Mouse (Mus musculus): Measurements from ENCODE around the gene Cbx7. TPM values are rescaled to one million over a fixed set of nuclear protein-coding genes. Genes with fewer than 3 reads are reported as not detected.
A peak's percentile ranks its signal among the peaks of the same experiment; 100 is the strongest.

The Cbx7 gene
- polyA plus RNA-seq, 1 experiment from 2014 or later, result 0.97 TPM

- ATAC-seq (ENCODE audit: insufficient number of reproducible peaks, low FRiP score, low TSS enrichment, low read depth) (no peak), DNase-seq (ENCODE audit: low spot score) (no peak)
- H3K4me3 ChIP-seq (ENCODE audit: low read depth, low read length), result no peak overlapping the region
- H3K4me2 ChIP-seq (ENCODE audit: low read depth, severe bottlenecking), result no peak overlapping the region
- H3K4me1 ChIP-seq (ENCODE audit: control insufficient read depth, insufficient read depth, low read length), result no peaks in the 10 kb centered on the region
- H3K36me3 ChIP-seq (ENCODE audit: control insufficient read depth, insufficient read depth, low read length), result no peaks in the 10 kb centered on the region
- H3K9me3 ChIP-seq (ENCODE audit: control insufficient read depth, low read length), result no peaks in the 10 kb centered on the region
- no peaks in the 10 kb centered on the region for H3K27me3 ChIP-seq (ENCODE audit: control insufficient read depth, insufficient read depth, low read length)
- no peak overlapping the region for H3K27ac ChIP-seq (replicated peaks; ENCODE audit: low read depth, low read length)
- H3K9ac ChIP-seq (ENCODE audit: low read length), result no peak overlapping the region
- WGBS, result 61% methylated on average over 9 of the region's 9 CpGs
Measured at GRCm38 (mm10) chr15:79961366-79961921, 9.5 kb downstream of the Cbx7 start.

GRCm38 (mm10) chr15:79958418-79958817, 12.5 kb downstream of the Cbx7 start:
- Histone ChIP-seq H3K27ac (replicated peaks; ENCODE audit: low read depth, low read length) (no peak overlapping the region), H3K9me3 (ENCODE audit: control insufficient read depth, low read length) (no peaks in the 10 kb centered on the region), H3K4me2 (ENCODE audit: low read depth, severe bottlenecking) (no peak overlapping the region), H3K4me1 (ENCODE audit: control insufficient read depth, insufficient read depth, low read length) (no peaks in the 10 kb centered on the region), H3K27me3 (ENCODE audit: control insufficient read depth, insufficient read depth, low read length) (no peaks in the 10 kb centered on the region), H3K9ac (ENCODE audit: low read length) (no peak overlapping the region), H3K4me3 (ENCODE audit: low read depth, low read length) (no peak overlapping the region), H3K36me3 (ENCODE audit: control insufficient read depth, insufficient read depth, low read length) (no peaks in the 10 kb centered on the region)
- DNase-seq (ENCODE audit: low spot score) (no peak), ATAC-seq (ENCODE audit: insufficient number of reproducible peaks, low FRiP score, low TSS enrichment, low read depth) (no peak)
- 61% methylated on average over 3 of the region's 3 CpGs for WGBS

GRCm38 (mm10) chr15:79956559-79956958, 14.4 kb downstream of the Cbx7 start:
- 83% methylated on average over 8 of the region's 8 CpGs for WGBS
- Histone ChIP-seq H3K4me3 (ENCODE audit: low read depth, low read length) (no peak overlapping the region), H3K4me2 (ENCODE audit: low read depth, severe bottlenecking) (no peak overlapping the region), H3K36me3 (ENCODE audit: control insufficient read depth, insufficient read depth, low read length) (no peaks in the 10 kb centered on the region), H3K27ac (replicated peaks; ENCODE audit: low read depth, low read length) (no peak overlapping the region), H3K4me1 (ENCODE audit: control insufficient read depth, insufficient read depth, low read length) (peaks cover 12% of the 10 kb centered on the region), H3K27me3 (ENCODE audit: control insufficient read depth, insufficient read depth, low read length) (no peaks in the 10 kb centered on the region), H3K9ac (ENCODE audit: low read length) (no peak overlapping the region), H3K9me3 (ENCODE audit: control insufficient read depth, low read length) (no peaks in the 10 kb centered on the region)
- DNase-seq (ENCODE audit: low spot score), result no peak
- no peak for ATAC-seq (ENCODE audit: insufficient number of reproducible peaks, low FRiP score, low TSS enrichment, low read depth)

GRCm38 (mm10) chr15:79953470-79953869, 17.4 kb downstream of the Cbx7 start:
- Histone ChIP-seq H3K4me1 (ENCODE audit: control insufficient read depth, insufficient read depth, low read length) (peaks cover 31% of the 10 kb centered on the region), H3K9ac (ENCODE audit: low read length) (no peak overlapping the region), H3K36me3 (ENCODE audit: control insufficient read depth, insufficient read depth, low read length) (no peaks in the 10 kb centered on the region), H3K27ac (replicated peaks; ENCODE audit: low read depth, low read length) (no peak overlapping the region), H3K4me3 (ENCODE audit: low read depth, low read length) (no peak overlapping the region), H3K27me3 (ENCODE audit: control insufficient read depth, insufficient read depth, low read length) (no peaks in the 10 kb centered on the region), H3K4me2 (ENCODE audit: low read depth, severe bottlenecking) (no peak overlapping the region), H3K9me3 (ENCODE audit: control insufficient read depth, low read length) (no peaks in the 10 kb centered on the region)
- WGBS, result 71% methylated on average over 7 of the region's 7 CpGs
- no peak for DNase-seq (ENCODE audit: low spot score)
- no peak for ATAC-seq (ENCODE audit: insufficient number of reproducible peaks, low FRiP score, low TSS enrichment, low read depth)

- Histone ChIP-seq H3K9me3 (ENCODE audit: control insufficient read depth, low read length) (no peaks in the 10 kb centered on the region), H3K9ac (ENCODE audit: low read length) (no peak overlapping the region), H3K4me2 (ENCODE audit: low read depth, severe bottlenecking) (no peak overlapping the region), H3K4me1 (ENCODE audit: control insufficient read depth, insufficient read depth, low read length) (peaks cover 31% of the 10 kb centered on the region), H3K36me3 (ENCODE audit: control insufficient read depth, insufficient read depth, low read length) (no peaks in the 10 kb centered on the region), H3K27ac (replicated peaks; ENCODE audit: low read depth, low read length) (no peak overlapping the region), H3K27me3 (ENCODE audit: control insufficient read depth, insufficient read depth, low read length) (no peaks in the 10 kb centered on the region), H3K4me3 (ENCODE audit: low read depth, low read length) (no peak overlapping the region)
- WGBS, result 54% methylated on average over 11 of the region's 11 CpGs
- DNase-seq (ENCODE audit: low spot score), result no peak
- no peak for ATAC-seq (ENCODE audit: insufficient number of reproducible peaks, low FRiP score, low TSS enrichment, low read depth)
Measured at GRCm38 (mm10) chr15:79952504-79953231, 18.3 kb downstream of the Cbx7 start.

GRCm38 (mm10) chr15:79951730-79952503, 19.0 kb downstream of the Cbx7 start:
- Histone ChIP-seq H3K9me3 (ENCODE audit: control insufficient read depth, low read length) (no peaks in the 10 kb centered on the region), H3K27me3 (ENCODE audit: control insufficient read depth, insufficient read depth, low read length) (no peaks in the 10 kb centered on the region), H3K27ac (replicated peaks; ENCODE audit: low read depth, low read length) (no peak overlapping the region; the same call in 1 of the 2 replicates), H3K4me3 (ENCODE audit: low read depth, low read length) (no peak overlapping the region), H3K36me3 (ENCODE audit: control insufficient read depth, insufficient read depth, low read length) (no peaks in the 10 kb centered on the region), H3K4me2 (ENCODE audit: low read depth, severe bottlenecking) (no peak overlapping the region), H3K9ac (ENCODE audit: low read length) (no peak overlapping the region), H3K4me1 (ENCODE audit: control insufficient read depth, insufficient read depth, low read length) (peaks cover 31% of the 10 kb centered on the region)
- no peak for ATAC-seq (ENCODE audit: insufficient number of reproducible peaks, low FRiP score, low TSS enrichment, low read depth)
- DNase-seq (ENCODE audit: low spot score), result peak; percentile 41
- 50% methylated on average over 14 of the region's 14 CpGs for WGBS

GRCm38 (mm10) chr15:79951226-79951625, 19.7 kb downstream of the Cbx7 start:
- Histone ChIP-seq H3K4me1 (ENCODE audit: control insufficient read depth, insufficient read depth, low read length) (peaks cover 31% of the 10 kb centered on the region), H3K9ac (ENCODE audit: low read length) (no peak overlapping the region), H3K4me3 (ENCODE audit: low read depth, low read length) (no peak overlapping the region)

GRCm38 (mm10) chr15:79950250-79951025, 20.5 kb downstream of the Cbx7 start:
- H3K4me1 ChIP-seq (ENCODE audit: control insufficient read depth, insufficient read depth, low read length), result peaks cover 31% of the 10 kb centered on the region
- H3K27ac ChIP-seq (replicated peaks; ENCODE audit: low read depth, low read length), result peak overlapping the region; percentile 70

More at GRCm38 (mm10) chr15:79951226-79951625, 19.7 kb downstream of the Cbx7 start:
- no peaks in the 10 kb centered on the region for H3K27me3 ChIP-seq (ENCODE audit: control insufficient read depth, insufficient read depth, low read length)
- no peak overlapping the region for H3K4me2 ChIP-seq (ENCODE audit: low read depth, severe bottlenecking)
- DNase-seq (ENCODE audit: low spot score), result no peak
- H3K9me3 ChIP-seq (ENCODE audit: control insufficient read depth, low read length), result no peaks in the 10 kb centered on the region
- no peak for ATAC-seq (ENCODE audit: insufficient number of reproducible peaks, low FRiP score, low TSS enrichment, low read depth)
- no peaks in the 10 kb centered on the region for H3K36me3 ChIP-seq (ENCODE audit: control insufficient read depth, insufficient read depth, low read length)
- peak overlapping the region; percentile 70 for H3K27ac ChIP-seq (replicated peaks; ENCODE audit: low read depth, low read length)
- WGBS, result 63% methylated on average over 6 of the region's 6 CpGs

More at GRCm38 (mm10) chr15:79950250-79951025, 20.5 kb downstream of the Cbx7 start:
- no peaks in the 10 kb centered on the region for H3K27me3 ChIP-seq (ENCODE audit: control insufficient read depth, insufficient read depth, low read length)
- peak; percentile 91 for DNase-seq (ENCODE audit: low spot score)
- no peaks in the 10 kb centered on the region for H3K36me3 ChIP-seq (ENCODE audit: control insufficient read depth, insufficient read depth, low read length)
- peak overlapping the region; percentile 56 for H3K9ac ChIP-seq (ENCODE audit: low read length)
- peak overlapping the region; percentile 57 for H3K4me2 ChIP-seq (ENCODE audit: low read depth, severe bottlenecking)
- peak overlapping the region; percentile 17; the same call in 1 of the 2 replicates for H3K4me3 ChIP-seq (ENCODE audit: low read depth, low read length)
- WGBS, result 2% methylated on average over 24 of the region's 24 CpGs
- H3K9me3 ChIP-seq (ENCODE audit: control insufficient read depth, low read length), result no peaks in the 10 kb centered on the region
- peak; percentile 61 for ATAC-seq (ENCODE audit: insufficient number of reproducible peaks, low FRiP score, low TSS enrichment, low read depth)

All from limb, embryonic 11.5 days (tissue).